Mouse (Mus musculus) lung, adult 2 months (tissue): ENCODE results near the gene Bst2.
"Not testable (repeated sequence)": the region's sequence is repeated elsewhere in the genome, so short reads cannot be mapped to it uniquely, and the experiment has no call there.

Source experiments
- CTCF ChIP-seq: fragments of 200-500 bp; IDR thresholded peaks from 2 replicates; pipeline ENCODE4 v1.5.1; 2011; ENCODE audit warnings: mild to moderate bottlenecking, low read length, control low read depth; ENCODE audit not compliant: insufficient read depth
- POLR2A ChIP-seq: fragments of 200-500 bp; IDR thresholded peaks from 2 replicates; pipeline ENCODE4 v1.6.1; 2011; ENCODE audit warnings: low read depth, mild to moderate bottlenecking, control low read depth, low read length, borderline replicate concordance; ENCODE audit errors: extremely low read depth

DNA sequence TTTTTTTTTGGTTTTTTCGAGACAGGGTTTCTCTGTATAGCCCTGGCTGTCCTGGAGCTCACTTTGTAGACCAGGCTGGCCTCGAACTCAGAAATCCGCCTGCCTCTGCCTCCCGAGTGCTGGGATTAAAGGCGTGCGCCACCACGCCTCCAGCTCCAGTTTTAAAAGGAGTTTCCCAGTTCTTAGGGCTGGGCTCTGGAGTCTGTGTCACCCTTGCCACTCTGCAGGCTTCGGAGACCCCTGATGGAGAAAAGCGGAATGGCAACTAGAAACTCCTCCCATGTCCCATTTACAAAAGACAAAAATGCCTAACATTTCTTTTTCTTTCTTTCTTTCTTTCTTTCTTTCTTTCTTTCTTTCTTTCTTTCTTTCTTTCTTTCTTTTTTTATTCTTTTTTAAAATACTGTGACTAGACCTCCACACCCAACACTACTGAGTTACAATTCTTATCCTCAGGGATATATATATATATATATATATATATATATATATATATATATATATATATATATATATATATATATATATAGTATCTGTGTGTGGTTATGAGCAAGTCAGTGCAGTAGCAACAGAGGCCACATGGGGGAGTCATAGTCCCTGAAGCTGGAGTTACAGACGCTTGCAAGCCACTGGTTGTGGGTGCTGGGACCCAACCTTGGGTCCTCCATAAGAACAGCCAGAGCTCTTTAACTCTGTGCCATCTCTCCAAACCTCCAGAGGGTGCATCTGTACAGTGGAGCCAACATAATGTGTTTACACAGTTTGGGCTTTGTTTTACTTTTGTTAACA lies 18.0 kb downstream of the Bst2 start:
- TF ChIP-seq CTCF = peak; percentile 75
- TF ChIP-seq POLR2A = not testable (repeated sequence)
